Mouse (Mus musculus) ES-Bruce4 (cell line): ENCODE measurements around the gene Inpp5a.

Experiments
- CTCF ChIP-seq: IDR thresholded peaks from one replicate; pipeline ENCODE4 v1.8.1; 2011; ENCODE audit warnings: low read depth, low read length
- EP300 ChIP-seq: IDR thresholded peaks from 2 replicates; pipeline ENCODE4 v1.6.1; 2011; ENCODE audit warnings: low read depth, low read length; ENCODE audit not compliant: insufficient read depth

- no peak for TF ChIP-seq EP300
- TF ChIP-seq CTCF = no peak
These were observed 115.2 kb downstream of the Inpp5a start for GRCm38 (mm10) chr7:139504064-139504463.
